Mouse (Mus musculus) kidney, adult 2 months (tissue): ENCODE data around the gene Nectin1. TPM values are rescaled to one million over a fixed set of nuclear protein-coding genes. Genes with fewer than 3 reads are reported as not detected.
A peak's percentile ranks its signal among the peaks of the same experiment; 100 is the strongest.

Experiments
- DNase-seq: peaks from one replicate; pipeline ENCODE4 v3.0.0; 2021
- H3K27ac ChIP-seq: fragments of 200-500 bp; 2 replicates; pipeline ENCODE4 v1.5.1; 2012; ENCODE audit warnings: low read depth, low read length, control low read depth, inconsistent platforms; ENCODE audit not compliant: insufficient read depth
- H3K27me3 ChIP-seq: fragments of 200-500 bp; replicated peaks from 2 replicates; pipeline ENCODE4 v1.6.1; 2012; ENCODE audit warnings: mild to moderate bottlenecking, moderate library complexity, low read length, inconsistent platforms; ENCODE audit not compliant: control insufficient read depth, insufficient read depth
- H3K36me3 ChIP-seq: fragments of 200-500 bp; 2 replicates; pipeline ENCODE4 v1.6.1; 2012; ENCODE audit warnings: mild to moderate bottlenecking, moderate library complexity, low read length, inconsistent platforms; ENCODE audit not compliant: control insufficient read depth, insufficient read depth
- H3K4me1 ChIP-seq: fragments of 200-500 bp; 2 replicates; pipeline ENCODE4 v1.6.1; 2011; ENCODE audit warnings: low read length; ENCODE audit not compliant: control insufficient read depth, insufficient read depth
- H3K4me3 ChIP-seq: fragments of 200-500 bp; 2 replicates; pipeline ENCODE4 v1.5.1; 2011; ENCODE audit warnings: mild to moderate bottlenecking, low read depth, low read length, control low read depth; ENCODE audit not compliant: insufficient read depth
- CTCF ChIP-seq: fragments of 200-500 bp; conservative IDR thresholded peaks from 2 replicates; pipeline ENCODE4 v1.5.1; 2011; ENCODE audit warnings: low read depth, mild to moderate bottlenecking, control low read depth, low read length, moderate library complexity, mixed read lengths; ENCODE audit not compliant: insufficient read depth, insufficient read length
- POLR2A ChIP-seq: fragments of 200-500 bp; IDR thresholded peaks from one replicate; pipeline ENCODE4 v1.6.1; 2011; ENCODE audit warnings: low read depth, low read length, control low read depth
- WGBS: fragments of 180-500 bp; shearing (Covaris S2); methylation state at CpG from one replicate; pipeline ENCODE4 v1.1.7; 2018; 5-methylcytosine and 5-hydroxymethylcytosine counted together
- polyA plus RNA-seq: library from polyadenylated mRNA; depleted of rRNA; stranded (reverse); fragments of >200 nt; gene quantifications from 2 replicates; pipeline ENCODE4 v1.2.3, GENCODE M21; 2012

Nectin1 gene
- polyA plus RNA-seq, 1 experiment: 26.5 TPM

DNA sequence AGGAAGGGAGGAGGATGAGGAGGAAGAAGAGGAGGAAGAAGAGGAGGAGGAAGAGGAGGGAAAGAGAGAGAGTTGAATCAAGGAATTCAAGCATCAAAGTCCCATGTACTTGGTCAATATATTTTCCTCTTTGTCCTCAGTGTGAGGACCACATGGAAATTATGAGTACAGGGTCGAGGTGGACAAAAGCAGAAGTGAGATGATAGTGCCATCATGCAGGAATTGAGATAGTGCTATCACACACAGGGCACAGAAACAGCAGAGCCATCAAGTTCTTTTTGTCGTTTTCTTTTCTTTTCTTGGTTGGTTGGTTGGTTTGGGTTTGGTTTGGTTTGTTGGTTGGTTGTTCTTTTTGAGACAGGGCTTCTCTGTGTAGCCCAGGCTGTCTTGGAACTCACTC is 2.5 kb upstream of the Nectin1 start:
- Histone ChIP-seq H3K27ac (no peak overlapping the region), H3K27me3 (no peaks in the 10 kb centered on the region), H3K36me3 (no peaks in the 10 kb centered on the region), H3K4me3 (no peak overlapping the region), H3K4me1 (no peaks in the 10 kb centered on the region)
- 81% methylated on average over 2 of the region's 2 CpGs for WGBS
- TF ChIP-seq POLR2A (no peak), CTCF (no peak)
- no peak for DNase-seq

DNA sequence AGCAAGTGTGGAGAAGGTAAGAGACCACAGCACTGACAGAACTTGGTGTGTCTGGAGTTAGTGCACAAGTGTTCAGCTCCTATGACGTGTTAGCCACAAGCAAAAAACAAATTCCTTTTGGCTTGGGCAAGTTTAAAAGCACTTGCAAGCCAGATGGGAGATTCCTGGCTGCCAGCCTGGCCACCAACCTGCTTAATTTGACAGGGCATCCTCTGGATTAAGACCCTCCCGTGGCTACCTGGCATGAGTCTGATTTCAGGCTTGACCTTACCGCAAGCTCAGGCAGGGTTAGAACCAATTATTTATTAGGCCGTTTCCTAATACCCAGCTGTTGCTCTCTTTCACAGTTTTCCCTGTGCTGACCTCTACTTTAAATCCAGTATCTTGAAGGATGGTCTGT is 1.7 kb upstream of the Nectin1 start:
- H3K36me3 ChIP-seq: no peaks in the 10 kb centered on the region
- no peaks in the 10 kb centered on the region for H3K27me3 ChIP-seq
- H3K27ac ChIP-seq: no peak overlapping the region
- WGBS: 81% methylated on average over 4 of the region's 4 CpGs
- H3K4me3 ChIP-seq: no peak overlapping the region
- no peak for DNase-seq
- no peak for TF ChIP-seq CTCF
- no peak for TF ChIP-seq POLR2A
- H3K4me1 ChIP-seq: no peaks in the 10 kb centered on the region; the same call in 1 of the 2 replicates

DNA sequence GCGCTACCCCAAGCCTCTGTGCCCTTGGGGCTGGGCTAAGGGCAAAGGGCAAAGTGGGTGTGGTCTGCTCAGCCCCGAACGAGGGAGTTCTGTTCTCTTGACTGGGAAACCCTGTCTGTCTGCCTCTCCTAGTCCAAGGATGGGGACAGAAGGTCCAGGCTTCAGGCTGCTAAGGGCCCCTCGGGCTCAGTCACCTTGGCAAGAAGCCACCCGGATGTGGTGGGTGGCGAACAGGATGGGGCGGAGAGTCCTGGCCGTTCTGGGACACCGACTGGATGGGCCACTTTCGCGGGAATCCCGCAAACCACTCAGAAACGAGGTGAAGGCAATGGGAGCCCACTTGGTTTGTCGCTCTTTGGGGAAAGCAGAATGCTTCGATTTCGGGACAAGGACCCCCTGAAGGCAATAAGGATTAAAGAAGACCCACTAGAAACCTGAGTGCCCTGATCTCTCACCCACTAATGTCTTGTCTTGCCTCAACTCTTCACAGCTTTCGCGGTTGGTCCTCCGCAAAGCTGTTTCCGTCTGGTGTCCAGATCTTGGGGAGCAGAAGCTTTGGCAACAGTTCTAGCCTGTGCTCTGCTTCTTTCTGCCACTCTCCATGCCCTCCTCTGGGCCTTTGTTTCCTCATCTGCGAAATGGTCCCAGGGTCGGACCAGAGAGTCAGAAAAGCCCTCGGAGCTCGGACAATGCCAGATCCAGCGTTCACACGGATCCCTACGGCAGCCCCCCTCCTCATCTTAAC is 710 bp upstream of the Nectin1 start:
- H3K36me3 ChIP-seq: no peaks in the 10 kb centered on the region
- H3K27me3 ChIP-seq: no peaks in the 10 kb centered on the region
- TF ChIP-seq CTCF: no peak
- TF ChIP-seq POLR2A: no peak
- H3K4me3 ChIP-seq: peak overlapping the region; percentile 78
- H3K4me1 ChIP-seq: no peaks in the 10 kb centered on the region; the same call in 1 of the 2 replicates
- no peak overlapping the region for H3K27ac ChIP-seq
- WGBS: 3% methylated on average over 27 of the region's 27 CpGs
- DNase-seq: peak; percentile 88

DNA sequence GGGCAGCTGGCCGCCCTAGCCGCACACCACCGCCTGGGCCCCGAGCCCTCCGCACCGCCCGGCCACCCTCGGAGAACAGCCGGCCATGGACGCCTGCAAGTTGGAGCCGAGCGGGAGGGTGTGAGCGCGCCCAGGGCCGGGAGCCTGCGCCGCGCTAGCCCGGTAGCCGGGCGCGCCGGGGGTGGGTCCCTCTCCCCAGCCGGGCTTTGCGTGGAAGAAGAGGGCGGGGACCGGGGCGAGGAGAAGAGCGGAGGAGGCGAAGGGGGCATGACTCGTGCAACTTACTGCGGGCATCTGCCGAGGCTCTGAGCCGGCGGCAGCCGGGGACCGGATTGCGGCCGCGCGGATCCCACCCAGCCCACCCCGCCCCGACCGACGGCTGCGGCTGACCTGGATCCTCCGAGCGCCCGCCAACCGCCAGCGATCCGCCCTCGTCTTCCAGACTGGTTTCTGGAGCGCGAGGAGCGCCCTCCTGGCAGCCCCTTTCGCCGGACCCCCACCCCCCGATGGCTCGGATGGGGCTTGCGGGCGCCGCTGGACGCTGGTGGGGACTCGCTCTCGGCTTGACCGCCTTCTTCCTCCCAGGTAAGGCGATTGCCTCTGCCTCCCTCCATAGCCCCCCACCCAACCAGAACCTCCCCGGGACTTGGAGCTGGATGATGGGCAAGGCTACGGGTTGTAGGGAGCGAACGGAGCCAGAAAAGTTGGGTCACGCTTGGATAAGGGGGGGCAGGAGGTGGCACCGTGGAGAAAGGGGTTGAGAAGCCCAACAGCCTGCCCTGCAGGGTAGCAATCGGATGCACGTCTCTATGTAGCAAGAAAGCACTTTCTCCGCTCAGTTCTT is 576 bp downstream of the Nectin1 start:
- Histone ChIP-seq H3K27me3 (no peaks in the 10 kb centered on the region), H3K27ac (peak overlapping the region; percentile 46; the same call in 1 of the 2 replicates), H3K4me3 (peak overlapping the region; percentile 78), H3K36me3 (no peaks in the 10 kb centered on the region), H3K4me1 (no peaks in the 10 kb centered on the region; the same call in 1 of the 2 replicates)
- TF ChIP-seq POLR2A (no peak), CTCF (no peak)
- DNase-seq: peak; percentile 56
- WGBS: 1% methylated on average over 68 of the region's 77 CpGs

DNA sequence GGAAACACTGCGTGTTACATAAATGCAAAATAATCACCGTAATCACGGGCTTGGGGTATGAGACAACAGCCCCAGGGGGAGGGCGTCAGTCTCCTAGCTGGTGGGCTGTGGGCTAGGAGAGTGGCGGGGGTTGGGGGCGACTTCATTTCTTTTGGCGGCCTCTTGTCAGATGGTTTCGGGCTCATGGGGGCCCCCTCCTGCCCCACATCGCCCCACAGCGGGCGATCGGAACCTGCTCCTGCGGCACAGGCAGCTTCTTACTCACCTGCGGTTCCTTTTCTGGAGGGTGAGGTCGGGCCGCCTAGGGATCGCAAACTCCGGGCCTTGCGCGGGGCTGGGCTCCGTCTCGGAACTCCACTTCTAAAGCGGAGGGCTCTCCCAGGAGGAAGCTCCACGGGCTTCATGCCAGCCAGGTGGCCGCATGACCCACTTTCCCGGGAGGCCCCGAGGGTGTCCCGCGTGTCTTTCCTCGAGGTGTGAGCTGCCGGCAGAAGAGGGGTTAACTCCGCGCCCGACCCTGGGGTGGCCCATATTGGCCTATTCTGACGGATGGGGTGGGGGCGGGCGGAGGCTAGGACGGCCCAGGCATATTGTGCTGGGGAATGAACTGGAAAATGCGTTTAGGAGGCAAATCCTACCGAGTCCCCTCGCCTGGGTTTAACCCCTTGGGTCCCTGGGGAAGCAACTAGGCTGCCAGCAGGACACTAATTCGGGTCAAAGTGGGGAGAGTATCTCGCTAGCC is 1.4 kb downstream of the Nectin1 start:
- Histone ChIP-seq H3K27me3 (no peaks in the 10 kb centered on the region), H3K36me3 (no peaks in the 10 kb centered on the region), H3K4me1 (no peaks in the 10 kb centered on the region; the same call in 1 of the 2 replicates), H3K27ac (no peak overlapping the region), H3K4me3 (peak overlapping the region; percentile 78)
- DNase-seq: peak; percentile 56
- 2% methylated on average over 43 of the region's 43 CpGs for WGBS
- TF ChIP-seq POLR2A: no peak
- 0 out of 2 replicates have a peak, but pooled peaks have one; percentile 12 for TF ChIP-seq CTCF

DNA sequence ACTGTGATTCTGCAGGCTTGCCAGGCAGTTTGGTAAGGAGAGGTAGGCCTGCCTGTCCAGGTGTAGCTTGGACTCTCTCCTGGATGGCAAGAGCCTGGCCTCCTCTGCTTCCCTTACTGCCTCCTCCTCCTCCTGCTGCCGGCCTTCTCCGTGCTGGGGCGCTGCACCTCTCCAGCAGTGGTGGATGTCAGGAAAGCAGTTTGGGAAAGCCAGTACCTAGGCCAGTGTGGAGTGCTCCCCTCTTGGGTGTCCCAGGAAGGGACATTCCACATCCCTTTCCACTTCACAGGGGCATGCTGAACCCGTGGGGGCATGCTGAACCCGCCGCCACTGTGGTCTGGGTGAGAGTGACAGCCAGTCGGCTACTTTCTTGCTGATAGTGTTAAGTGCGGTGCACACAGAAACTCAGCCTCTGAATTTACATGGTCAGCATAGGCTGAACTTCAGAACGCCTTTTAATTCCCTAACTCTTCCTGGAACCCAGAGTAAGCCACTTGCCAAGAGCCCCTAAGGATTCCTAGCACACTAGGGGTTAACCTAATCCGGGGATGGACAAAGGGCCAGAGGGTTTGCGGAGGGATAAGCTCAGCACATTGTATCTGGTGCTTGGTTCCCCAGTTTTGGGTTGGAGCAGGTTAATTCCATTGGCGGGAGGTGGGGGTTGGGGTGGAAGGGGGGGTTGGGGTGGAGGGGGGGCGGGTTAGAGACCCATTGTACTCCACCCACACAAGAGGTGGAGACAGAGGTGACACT is 2.3 kb downstream of the Nectin1 start:
- TF ChIP-seq POLR2A (no peak), CTCF (no peak)
- no peak overlapping the region for H3K27ac ChIP-seq
- DNase-seq: peak; percentile 49
- 34% methylated on average over 13 of the region's 13 CpGs for WGBS
- no peaks in the 10 kb centered on the region; the same call in 1 of the 2 replicates for H3K4me1 ChIP-seq
- H3K36me3 ChIP-seq: no peaks in the 10 kb centered on the region
- no peaks in the 10 kb centered on the region for H3K27me3 ChIP-seq
- H3K4me3 ChIP-seq: peak overlapping the region; percentile 78
